Mouse (Mus musculus): ENCODE data around the gene Endod1.
"Not testable (repeated sequence)": the region's sequence is repeated elsewhere in the genome, so short reads cannot be mapped to it uniquely, and the experiment has no call there.

- not testable (repeated sequence) for TF ChIP-seq ZC3H11A (IDR thresholded peaks at IDR 0.05; ENCODE audit: borderline replicate concordance, low read depth, low read length); CHD2 (IDR thresholded peaks at IDR 0.05; ENCODE audit: low read depth, low read length); ZNF384 (IDR thresholded peaks at IDR 0.05; ENCODE audit: low read depth, low read length); MAFK (IDR thresholded peaks at IDR 0.05; ENCODE audit: insufficient read depth, low read depth, low read length); HCFC1 (IDR thresholded peaks at IDR 0.05; ENCODE audit: borderline replicate concordance, insufficient read depth, low read length)
Measured at GRCm38 (mm10) chr9:14345866-14346265, 35.4 kb downstream of the Endod1 start.
